Mouse (Mus musculus) regulatory T cell (primary cell): Measurements from ENCODE around the gene Mctp1.
"Not testable (repeated sequence)": the region's sequence is repeated elsewhere in the genome, so short reads cannot be mapped to it uniquely, and the experiment has no call there.

Experiments used
- in situ Hi-C: fragments of 300-600 bp; cut with MboI, MseI; formaldehyde crosslinking; loops from one replicate; pipeline ENCODE4 v1.15.1; 2025; ENCODE audit warnings: high pct_unique_total_duplicates

Mctp1 gene

DNA sequence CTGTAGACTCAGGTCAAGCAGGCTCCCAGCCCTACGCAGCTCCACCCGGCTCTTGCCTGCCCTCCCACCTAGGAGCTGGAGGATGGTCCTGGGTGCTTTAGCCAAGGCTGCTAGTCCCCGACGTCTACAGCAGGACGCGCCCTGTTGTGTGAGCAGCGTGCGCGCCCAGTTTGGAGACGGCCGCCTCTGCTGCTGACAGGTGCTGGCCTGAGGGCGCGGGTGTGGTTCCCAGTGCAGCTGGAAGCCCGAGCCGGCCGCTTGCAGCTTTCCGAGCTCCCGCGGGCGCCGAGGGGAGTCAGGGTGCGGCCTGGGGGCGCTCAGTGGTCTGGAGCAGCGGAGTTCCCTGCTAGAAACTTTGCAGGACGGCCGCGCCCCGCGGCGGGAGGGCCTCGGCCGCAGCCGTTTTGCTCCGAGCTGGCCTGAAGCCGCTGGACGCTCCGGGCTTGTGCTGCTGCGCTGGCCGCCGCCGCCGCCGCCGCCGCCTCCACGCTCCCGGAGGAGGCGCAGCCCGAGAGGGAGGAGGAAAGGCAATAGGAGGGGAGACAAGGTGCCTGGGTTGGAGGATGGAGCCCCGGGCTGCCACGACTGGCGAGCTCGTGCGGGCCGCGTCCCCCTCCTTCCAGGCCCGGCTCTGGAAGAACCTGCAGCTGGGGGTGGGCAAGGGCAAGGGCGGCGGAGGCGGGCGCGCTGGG, at the start of gene Mctp1:
Gene Mctp1 (plus strand): TSS at position 564 of the 692 bp plus-strand sequence.
- in situ Hi-C loops, result no loop called here

- in situ Hi-C loops, result not testable (repeated sequence)
Measured at GRCm38 (mm10) chr13:76345941-76346340, 38.4 kb upstream of the Mctp1 start.

DNA sequence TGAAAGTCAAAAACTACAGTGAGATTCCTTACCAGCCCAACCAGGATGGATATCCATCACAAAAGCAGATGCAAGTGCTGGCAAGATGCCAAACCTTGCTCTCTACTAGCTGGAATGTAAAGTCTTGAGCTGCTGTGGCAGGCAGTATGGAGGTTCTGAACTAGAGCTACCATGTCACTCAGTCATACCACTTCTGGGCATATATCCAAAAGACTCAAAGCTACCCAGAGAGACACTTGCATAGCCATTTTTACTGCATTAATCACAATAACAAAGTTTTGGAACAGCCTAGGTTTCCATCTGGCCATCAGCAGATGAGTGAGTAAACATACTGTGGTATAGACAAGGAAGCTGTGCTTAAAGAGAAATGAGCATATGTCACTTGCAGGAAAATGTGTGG, 25.6 kb upstream of the Mctp1 start:
- in situ Hi-C loops, result no loop called here

DNA sequence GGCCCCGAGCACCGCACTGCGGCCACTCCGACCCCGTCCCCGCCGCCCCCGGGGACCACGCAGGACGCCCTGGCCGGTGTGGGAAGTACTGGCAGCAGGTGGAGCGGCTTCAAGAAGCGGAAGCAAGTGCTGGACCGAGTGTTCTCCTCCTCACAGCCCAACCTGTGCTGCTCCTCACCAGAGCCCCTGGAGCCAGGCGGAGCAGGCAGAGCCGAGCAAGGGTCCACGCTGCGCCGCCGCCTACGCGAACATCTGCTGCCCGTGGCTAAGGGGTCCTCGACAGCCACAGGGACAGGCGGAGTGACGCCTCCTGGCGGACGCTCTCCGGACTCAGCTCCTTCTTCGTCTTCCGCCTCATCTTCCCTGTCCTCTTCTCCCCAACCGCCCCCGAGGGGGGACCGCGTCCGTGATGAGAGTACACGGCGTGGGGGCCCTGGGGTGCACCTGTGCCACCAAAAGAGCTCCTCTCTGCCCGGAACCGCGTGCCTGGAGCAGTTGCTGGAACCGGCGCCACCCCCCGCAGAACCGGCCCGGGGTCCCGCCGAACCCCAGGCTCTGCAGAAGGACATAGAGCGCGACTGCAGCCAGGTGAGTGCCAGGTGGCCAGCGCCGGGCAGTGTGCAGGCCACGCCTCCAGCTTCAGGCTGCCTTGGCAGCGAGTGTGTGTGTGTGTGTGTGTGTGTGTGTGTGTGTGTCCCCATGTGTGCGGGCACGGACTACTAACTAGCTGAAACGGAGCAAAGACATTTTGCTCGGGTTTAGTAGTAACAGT, 515 bp downstream of the Mctp1 start:
- in situ Hi-C loops, result no loop called here

DNA sequence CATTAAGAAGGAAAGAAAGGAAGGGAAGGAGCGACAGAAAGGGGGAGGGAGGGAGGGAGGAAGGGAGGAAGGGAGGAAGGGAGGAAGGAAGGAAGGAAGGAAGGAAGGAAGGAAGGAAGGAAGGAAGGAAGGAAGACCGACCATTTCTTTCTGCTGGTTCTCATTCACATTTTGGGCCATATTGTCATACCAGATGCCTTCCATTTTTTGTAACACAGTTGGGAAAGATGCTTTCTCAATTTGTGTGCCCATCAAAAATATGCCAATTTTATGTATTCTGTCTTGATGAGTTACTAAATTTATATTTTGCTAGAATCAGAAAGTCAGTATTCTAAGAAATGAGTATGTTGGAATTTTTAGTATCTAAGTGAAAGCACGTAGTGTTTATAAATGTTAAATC, 4.3 kb downstream of the Mctp1 start:
- in situ Hi-C loops, result no loop called here

GRCm38 (mm10) chr13:76391920-76392319, 7.6 kb downstream of the Mctp1 start:
- in situ Hi-C loops, result no loop called here

DNA sequence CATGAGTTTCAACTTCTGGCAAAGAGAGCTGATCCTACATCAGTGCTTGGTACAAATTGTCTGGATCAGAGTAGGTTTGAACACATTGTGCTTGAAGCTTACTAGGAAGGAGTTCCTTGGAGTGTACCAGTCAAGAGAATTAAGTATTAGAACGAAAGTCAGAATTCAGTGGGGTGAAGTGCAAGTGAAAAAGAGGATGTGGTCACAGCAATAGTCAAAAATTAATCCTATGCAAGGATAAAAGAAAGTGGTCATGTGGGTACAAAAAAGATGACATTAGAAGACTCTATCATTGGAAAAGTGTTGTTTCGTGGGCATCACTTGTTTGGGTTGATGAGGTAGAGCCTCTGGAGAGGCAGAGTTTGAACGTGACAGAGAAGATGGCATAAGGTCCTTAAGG, 8.8 kb downstream of the Mctp1 start:
- in situ Hi-C loops, result no loop called here

GRCm38 (mm10) chr13:76395906-76396305, 11.6 kb downstream of the Mctp1 start:
- in situ Hi-C loops, result no loop called here

DNA sequence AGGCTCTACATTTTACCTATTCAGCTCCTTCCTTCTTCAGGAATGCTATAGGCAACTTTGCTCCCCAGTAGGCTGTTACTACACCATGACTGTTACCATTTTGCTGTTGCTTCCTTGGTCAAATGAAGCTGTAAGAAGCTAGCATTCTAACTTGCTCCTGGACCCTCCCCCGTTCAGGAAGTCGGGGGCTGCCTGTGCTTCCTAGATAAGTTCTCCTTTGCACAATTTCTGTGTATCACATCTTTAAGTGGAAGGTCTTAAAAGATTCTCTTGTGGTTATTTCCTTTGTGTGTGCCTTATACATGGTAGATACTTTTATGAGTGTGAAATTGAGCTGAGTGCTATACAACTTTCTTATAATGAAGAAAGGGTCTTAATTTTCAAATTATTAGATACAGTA, 25.0 kb downstream of the Mctp1 start:
- in situ Hi-C loops, result no loop called here

DNA sequence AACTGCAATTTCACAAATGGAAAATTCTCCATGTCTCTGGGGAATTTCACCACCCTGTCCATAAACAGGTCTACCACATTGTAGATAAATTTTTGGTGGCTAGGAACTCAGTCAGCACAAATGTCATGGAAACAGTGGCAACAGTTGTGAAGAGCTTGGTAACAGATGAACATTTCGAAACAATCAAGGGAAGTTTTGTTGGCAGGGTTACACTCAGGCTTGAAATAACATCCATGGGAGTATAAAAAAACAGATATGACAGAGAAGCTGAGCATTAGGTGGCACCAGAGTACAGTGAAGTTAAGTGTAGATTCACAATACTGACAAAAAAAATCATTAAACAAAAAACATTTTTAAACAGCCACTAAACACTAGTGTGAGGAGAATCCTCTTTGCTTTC, 26.3 kb downstream of the Mctp1 start:
- in situ Hi-C loops, result no loop called here

GRCm38 (mm10) chr13:76415346-76415745, 31.0 kb downstream of the Mctp1 start:
- in situ Hi-C loops, result no loop called here

DNA sequence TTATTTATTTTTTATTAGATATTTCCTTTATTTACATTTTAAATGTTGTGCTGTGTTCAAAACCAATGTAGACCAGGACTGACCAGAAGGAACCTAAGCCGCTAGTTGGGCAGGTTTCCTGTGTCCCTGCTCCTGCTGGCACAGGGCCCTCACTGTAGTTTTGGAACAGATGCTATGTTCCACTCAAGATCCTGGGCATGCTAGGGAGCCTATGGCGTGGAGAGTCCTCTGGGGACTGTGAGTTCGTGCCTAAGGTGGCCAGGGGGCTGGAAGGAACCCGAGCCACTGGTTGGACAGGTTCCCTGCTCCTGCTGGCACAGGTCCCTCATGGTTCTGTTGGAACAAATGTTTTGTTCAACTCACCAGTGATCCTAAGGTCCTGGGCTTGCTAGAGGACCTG, 35.8 kb downstream of the Mctp1 start:
- in situ Hi-C loops, result loop anchor here (10.0 kb wide), 1 partner anchor 265 kb away; no protein-coding TSS in a partner anchor

DNA sequence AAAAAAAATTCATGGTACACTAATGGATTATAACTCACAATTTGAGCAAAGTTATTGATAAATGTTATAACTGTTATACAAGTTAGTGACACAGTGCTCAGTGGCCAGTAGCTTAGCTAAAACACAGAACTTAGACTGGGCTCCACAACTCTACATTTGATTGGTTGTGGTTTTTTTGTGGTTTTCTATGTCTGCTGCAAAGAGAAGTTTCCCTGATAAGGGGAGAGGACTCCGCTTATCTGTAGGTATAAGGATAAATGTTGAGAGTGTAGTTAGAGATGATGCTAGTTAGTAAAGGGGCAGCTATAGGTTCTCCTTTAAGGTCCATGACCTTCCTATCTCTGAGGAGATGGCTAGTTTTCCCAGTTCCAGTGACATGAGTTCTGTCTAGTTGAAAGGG, 36.7 kb downstream of the Mctp1 start:
- in situ Hi-C loops, result loop anchor here (10.0 kb wide), 1 partner anchor 264 kb away; no protein-coding TSS in a partner anchor

DNA sequence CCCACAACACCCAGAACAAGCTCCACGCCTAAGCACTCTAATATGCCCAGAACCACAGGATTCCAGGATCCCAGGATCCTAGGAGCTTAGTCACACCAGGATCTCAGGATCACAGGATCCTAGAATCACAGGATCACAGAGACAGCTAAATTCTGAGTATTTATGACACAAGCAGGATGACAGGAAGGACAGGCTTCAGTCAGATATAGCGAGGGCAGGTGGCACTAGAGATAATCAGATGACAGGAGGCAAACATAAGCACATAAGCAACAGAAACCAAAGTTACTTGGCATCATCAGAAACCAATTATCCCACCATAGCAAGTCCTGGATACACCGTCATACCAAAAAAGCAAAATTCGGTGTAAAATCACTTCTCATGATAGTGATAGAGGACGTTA, 37.8 kb downstream of the Mctp1 start:
- in situ Hi-C loops, result loop anchor here (10.0 kb wide), 1 partner anchor 263 kb away; no protein-coding TSS in a partner anchor

- in situ Hi-C loops, result loop anchor here (10.0 kb wide), 1 partner anchor 255 kb away; no protein-coding TSS in a partner anchor
Measured at GRCm38 (mm10) chr13:76429456-76429855, 45.1 kb downstream of the Mctp1 start.

- in situ Hi-C loops, result loop anchor here (10.0 kb wide), 1 partner anchor 255 kb away; no protein-coding TSS in a partner anchor
Measured at GRCm38 (mm10) chr13:76429927-76430326, 45.6 kb downstream of the Mctp1 start.

- in situ Hi-C loops, result no loop called here
Measured at GRCm38 (mm10) chr13:76431946-76432345, 47.6 kb downstream of the Mctp1 start.

- in situ Hi-C loops, result no loop called here
Measured at GRCm38 (mm10) chr13:76433438-76433837, 49.1 kb downstream of the Mctp1 start.

DNA sequence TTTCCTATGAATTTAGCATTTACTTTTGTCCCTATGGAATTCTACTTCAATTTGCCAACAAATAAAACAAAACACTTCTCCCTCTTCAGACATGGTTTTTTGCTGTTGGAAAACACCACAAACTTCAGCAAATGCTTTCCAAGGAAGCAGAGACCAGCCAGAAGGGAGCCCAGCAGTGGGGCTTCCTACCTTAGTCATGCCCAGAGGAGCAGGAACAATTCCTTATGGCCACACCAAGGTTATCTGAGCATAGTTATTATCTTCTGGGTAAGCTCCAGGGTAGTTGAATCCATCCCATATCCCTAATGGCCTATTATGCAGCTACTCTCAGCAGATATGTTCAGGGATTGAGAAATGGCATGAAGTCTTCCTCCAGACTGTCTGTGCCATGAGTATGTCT, 52.1 kb downstream of the Mctp1 start:
- in situ Hi-C loops, result no loop called here

DNA sequence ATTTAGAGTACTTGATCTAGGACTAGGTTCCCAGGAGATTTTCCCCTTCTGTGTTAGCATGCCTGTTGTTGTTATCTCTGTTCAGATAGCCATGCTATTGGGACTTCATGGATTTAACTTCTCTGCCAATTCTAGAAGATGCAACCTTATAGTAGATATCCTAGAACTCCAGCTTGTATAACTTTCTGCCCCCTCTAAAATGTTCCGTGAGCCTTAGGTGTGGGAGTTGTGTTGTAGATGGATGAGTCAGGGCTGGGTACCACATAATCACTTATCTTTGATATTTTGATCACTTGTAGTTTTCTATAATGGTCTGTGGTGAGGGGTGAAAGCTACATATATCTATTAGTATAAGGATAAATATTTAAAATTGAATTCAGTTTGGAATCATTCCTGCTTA, 54.4 kb downstream of the Mctp1 start:
- in situ Hi-C loops, result no loop called here

DNA sequence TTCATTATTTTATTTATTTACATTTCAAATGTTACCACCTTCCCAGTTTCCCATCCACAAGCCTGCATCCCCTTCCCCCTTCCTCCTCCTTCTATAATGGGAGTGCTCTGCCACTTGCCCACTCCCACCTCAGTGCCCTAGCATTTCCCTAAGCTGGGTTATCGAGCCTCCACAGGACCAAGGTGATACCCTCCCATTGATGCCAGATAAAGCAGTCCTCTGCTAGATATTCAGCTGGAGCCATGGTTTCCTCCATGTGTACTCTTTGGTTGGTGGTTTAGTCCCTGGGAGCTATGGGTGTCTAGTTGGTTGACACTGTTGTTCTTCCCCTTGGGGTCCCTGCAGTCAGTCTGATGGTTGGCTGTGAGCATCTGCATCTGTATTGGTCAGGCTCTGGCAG, 61.7 kb downstream of the Mctp1 start:
- in situ Hi-C loops, result no loop called here

GRCm38 (mm10) chr13:76447528-76447927, 63.2 kb downstream of the Mctp1 start:
- in situ Hi-C loops, result no loop called here

DNA sequence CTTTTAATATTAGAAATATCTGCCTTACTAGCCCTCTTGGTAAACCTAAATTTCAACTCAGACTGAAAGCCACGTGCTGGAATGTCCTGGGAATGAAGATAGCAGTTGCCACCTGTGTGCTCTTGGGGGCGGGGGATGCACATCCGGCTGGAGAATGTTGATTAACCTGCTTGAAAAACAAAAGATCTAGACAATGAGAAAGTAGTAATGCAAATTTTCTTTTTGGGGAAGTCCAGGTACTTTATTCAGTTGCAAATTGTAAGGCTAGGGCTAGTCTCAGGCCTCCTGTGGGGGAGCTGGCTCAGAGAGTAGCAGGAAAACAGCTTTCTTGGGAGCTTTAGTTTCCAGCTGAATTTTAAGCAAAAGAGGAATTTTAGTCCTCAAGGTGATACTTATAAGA, 67.2 kb downstream of the Mctp1 start:
- in situ Hi-C loops, result not testable (repeated sequence)
